Mouse (Mus musculus) cerebellum, adult 9-11 months (tissue): ENCODE results near the gene Eme2.
"Not testable (repeated sequence)": the region's sequence is repeated elsewhere in the genome, so short reads cannot be mapped to it uniquely, and the experiment has no call there.

Experiments used
- DNase-seq: peaks from one replicate; pipeline ENCODE4 v3.0.0; 2022

Gene Eme2

DNA sequence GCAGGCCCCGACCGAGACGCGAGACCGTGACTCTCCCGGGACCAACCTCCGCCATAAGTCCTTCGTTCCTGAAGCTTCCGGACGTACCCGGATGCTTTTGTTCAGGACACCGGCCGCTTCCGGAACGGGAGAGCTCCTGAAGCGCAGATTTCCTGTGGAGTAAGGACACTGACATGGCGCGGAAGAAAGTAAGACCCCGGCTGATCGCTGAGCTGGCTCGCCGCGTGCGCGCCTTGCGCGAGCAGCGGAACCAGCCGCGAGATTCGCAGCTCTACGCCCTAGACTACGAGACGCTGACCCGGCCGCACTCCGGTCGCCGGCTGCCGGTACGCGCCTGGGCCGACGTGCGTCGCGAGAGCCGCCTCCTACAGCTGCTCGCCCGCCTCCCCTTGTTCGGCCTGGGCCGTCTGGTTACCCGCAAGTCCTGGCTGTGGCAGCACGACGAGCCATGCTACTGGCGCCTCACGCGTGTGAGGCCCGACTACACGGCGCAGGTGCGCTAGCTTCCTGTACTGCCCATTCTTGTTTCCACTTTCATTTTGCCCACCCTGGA is at the start of gene Eme2, which contains the start of gene Mrps34:
Eme2 (minus strand) TSS at position 93 of the 553 bp plus-strand sequence.
Mrps34 (plus strand) TSS at position 122 of the 553 bp plus-strand sequence.
- DNase-seq, result peak; percentile 85

- DNase-seq, result not testable (repeated sequence)
Observed at GRCm38 (mm10) chr17:24943589-24943988, 48.7 kb upstream of the Eme2 start.

DNA sequence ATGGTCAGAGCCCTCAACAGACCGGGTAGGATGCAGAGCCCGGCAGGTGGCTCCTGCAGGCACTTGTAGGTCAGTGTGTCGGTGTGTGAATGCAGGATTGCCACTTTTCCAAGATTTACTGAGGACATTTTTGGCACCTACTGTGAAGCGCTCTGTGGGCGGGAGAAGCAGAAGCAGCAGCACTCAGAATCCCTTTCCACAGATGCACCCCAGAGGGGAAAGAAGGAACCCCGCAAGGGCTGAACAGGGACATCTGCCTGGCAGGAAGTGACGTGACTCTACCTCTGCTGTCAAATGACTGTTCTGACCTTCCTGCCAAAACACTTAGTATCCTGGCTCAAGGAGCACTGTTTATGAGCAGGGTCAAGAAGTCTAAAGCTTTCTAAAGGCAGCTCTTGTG is 48.1 kb upstream of the Eme2 start:
- DNase-seq, result peak; percentile 12

- DNase-seq, result peak; percentile 40
Observed at GRCm38 (mm10) chr17:24942453-24942852, 47.6 kb upstream of the Eme2 start.

DNA sequence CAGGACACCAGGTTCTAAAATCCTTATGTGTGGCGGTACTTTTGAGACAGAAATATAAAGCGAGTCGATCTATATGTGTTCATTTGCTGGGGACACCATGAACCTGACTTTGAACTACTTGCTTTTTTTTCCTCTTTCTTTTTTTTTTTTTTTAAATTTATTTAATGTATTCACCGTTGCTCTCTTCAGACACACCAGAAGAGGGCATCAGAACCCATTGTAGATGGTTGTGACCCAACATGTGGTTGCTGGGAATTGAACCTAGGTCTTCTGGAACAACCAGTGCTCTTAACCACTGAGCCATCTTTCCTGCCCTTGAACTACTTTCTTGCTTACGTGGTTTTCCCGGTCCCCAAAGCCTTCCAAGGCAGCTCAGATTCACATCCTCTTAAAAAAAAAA is 42.4 kb upstream of the Eme2 start:
- DNase-seq, result peak; percentile 13

DNA sequence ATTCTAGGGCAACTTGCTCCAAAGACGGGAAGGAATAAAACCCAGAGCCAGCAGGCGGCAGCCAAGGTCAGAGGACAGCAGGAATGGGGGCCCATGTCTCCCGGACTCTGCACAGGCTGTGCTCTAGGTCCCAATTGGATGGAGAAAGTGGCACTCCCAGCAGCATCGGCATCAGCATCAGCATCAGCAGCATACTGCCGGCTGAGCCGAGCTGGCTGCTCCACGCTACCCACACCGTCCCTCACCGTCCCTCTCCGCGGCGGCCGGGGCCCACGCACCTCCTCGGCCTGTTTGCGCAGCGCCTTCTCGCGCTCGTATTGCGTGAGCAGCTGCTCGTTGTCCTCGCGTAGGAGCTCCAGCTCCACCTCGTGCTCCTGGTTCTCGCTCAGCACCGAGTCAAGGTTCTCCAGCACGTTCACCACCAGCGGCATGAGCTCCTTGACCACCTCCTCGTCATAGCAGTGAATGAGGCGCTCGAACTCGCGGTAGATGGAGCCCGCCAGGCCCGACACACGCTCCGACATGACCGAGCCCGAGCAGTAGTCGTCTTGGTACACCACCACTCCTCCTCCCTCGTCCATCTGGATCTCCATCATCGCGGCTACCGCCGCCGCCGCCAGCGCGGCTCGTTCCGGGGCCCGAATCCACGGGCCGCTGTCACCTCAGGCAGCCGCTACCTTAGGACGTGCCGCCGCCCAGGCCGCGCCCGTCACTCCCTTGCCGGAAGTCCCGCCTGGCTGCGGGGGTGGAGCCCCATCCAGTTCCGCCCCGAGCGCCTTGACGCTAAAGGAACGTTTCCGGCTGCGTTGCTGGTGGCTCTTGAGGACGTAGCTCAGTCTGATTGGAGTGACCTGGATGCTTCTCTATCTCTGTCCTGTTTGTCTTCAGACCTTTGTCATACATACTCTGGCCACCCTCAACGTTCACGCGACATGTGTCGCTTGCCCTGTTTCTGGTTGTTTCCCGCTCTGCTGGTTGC is 41.7 kb upstream of the Eme2 start, which contains the start of gene Mapk8ip3:
Mapk8ip3 (minus strand) TSS at position 719 of the 979 bp plus-strand sequence.
- peak; percentile 96 for DNase-seq

GRCm38 (mm10) chr17:24935666-24936065 is 40.8 kb upstream of the Eme2 start:
- no peak for DNase-seq

- DNase-seq, result no peak
Observed at GRCm38 (mm10) chr17:24934926-24935325, 40.0 kb upstream of the Eme2 start.

- DNase-seq, result no peak
Observed at GRCm38 (mm10) chr17:24933163-24933562, 38.3 kb upstream of the Eme2 start.

- no peak for DNase-seq
Observed at GRCm38 (mm10) chr17:24932431-24932830, 37.5 kb upstream of the Eme2 start.

GRCm38 (mm10) chr17:24929506-24929905 is 34.6 kb upstream of the Eme2 start:
- DNase-seq, result no peak

DNA sequence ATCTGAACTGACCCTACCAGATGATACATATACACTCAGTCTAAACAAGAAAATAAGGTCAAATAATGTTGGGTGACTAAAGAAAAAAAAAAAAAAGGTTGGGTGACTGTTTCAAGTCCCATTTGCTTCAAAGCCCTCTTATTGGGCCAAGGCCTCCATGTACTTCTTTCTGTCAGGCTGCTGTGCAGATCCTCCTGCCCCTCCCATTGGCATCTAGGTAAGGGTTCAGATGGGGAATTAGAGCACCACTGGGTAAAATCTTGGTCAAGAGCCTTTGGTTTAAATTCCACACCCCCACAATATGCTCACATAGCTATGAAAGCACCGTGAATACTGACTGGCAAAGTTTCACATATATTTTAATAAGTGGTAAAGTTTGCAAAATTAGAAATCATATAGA is 28.4 kb upstream of the Eme2 start:
- DNase-seq, result no peak

DNA sequence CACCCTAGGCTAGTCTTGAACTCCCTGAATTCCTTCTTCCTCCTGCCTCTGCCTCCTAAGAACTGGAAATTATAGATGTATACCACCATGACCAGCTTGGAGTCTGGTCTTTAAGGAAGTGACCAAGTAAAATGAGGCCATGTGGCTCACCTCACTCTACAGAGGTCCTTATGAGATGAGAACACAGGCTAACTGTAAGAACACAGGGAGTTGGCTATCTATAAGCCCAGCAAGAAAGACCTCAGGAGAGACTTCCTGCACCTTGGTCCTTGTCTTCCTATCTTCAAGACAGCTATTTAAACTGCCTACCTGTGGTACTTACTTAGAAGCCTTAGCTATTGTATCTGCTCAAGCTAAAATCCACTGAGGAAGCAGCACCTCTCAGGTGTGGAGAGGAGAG is 19.1 kb upstream of the Eme2 start:
- DNase-seq, result no peak

DNA sequence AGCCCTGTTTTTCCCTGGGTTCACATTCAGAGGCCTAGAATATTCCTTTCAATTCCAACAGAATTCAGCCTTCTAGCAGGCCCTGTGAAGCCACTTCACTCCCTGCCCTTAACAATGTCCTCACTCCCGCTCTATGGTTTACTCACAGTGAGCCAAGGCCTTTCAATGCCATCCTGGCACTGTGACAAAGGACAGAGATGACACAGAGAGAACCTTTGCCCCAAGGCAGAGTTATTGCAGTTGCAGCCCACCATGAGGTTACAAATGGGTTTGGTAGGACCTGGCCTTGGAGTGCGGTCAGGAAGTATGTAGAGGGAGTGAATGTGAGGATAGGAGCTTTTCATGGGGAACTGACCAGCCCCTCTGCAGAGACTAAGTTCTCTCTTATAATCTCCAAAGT is 12.7 kb upstream of the Eme2 start:
- no peak for DNase-seq

GRCm38 (mm10) chr17:24903767-24904166 is 8.9 kb upstream of the Eme2 start:
- no peak for DNase-seq

- DNase-seq, result peak; percentile 26
Observed at GRCm38 (mm10) chr17:24902671-24903474, 8.0 kb upstream of the Eme2 start.

- no peak for DNase-seq
Observed at GRCm38 (mm10) chr17:24902124-24902523, 7.2 kb upstream of the Eme2 start.

GRCm38 (mm10) chr17:24900014-24900413 is 5.1 kb upstream of the Eme2 start:
- DNase-seq, result no peak

- no peak for DNase-seq
Observed at GRCm38 (mm10) chr17:24899153-24899552, 4.3 kb upstream of the Eme2 start.

DNA sequence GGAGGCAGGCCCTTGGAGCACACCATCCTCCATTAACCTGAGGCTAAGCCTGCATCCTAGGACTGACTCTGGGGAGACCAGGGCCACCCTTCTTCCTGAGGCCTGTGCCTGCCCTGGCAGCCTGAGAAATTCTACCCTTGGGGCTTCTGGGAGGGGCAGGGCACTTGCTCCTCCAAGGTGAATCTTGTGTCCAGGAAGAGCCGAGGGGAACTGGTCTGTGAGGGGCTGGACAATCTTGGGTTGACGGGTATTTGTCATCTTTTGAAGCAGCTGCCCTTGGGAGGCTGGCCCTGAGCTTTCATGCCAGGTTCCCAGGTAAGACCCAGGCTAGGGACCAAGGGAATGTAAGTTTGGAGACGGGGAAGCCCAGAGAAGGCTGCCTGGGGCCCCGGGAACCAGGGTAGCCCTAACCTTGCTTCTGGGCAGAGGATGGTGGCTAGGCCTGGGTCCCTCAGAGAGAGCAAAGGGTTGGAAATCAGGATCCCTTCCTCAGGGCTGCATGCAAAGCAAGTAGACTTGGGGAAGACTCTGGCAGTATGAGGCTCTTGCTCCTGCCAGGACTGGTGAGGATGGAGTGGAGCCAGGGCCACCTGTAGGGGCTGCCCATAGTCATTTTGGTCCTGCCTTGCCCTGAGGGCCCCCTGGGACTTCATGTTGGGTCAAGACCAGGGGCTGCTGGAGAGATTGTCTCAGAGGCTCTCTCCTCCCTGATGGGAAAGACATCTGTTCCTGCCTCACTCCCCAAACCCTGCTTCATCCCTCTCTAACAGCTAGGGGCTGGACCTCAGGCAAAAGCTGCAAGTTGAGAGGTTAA is 3.4 kb upstream of the Eme2 start:
- DNase-seq, result peak; percentile 56

GRCm38 (mm10) chr17:24897600-24897999 is 2.7 kb upstream of the Eme2 start:
- DNase-seq, result no peak

- peak; percentile 52 for DNase-seq
Observed at GRCm38 (mm10) chr17:24896993-24897269, 2.0 kb upstream of the Eme2 start.
